Mouse (Mus musculus): Measurements from ENCODE around the gene Col15a1.

GRCm38 (mm10) chr4:47332812-47333343 lies 124.9 kb downstream of the Col15a1 start:
- TF ChIP-seq CTCF (conservative IDR thresholded peaks at IDR 0.05; ENCODE audit: low read length) = no peak
- TF ChIP-seq POU5F1 (IDR thresholded peaks at IDR 0.05; ENCODE audit: borderline replicate concordance, low read length) = no peak

Data from E14TG2a.4 (cell line).